Mouse (Mus musculus) adrenal gland, adult 8-10 months (tissue): ENCODE data around the gene Glcci1. TPM values are rescaled to one million over a fixed set of nuclear protein-coding genes. Genes with fewer than 3 reads are reported as not detected.

Experiments used
- DNase-seq: peaks from one replicate; pipeline ENCODE4 v3.0.0; 2022
- total RNA-seq, 4 experiments: library from RNA; stranded (reverse); gene quantifications; 2 replicates each; pipeline ENCODE4 v1.2.4; 2022

Glcci1 gene
- 10 to 100 TPM; 29.1 to 32.4 (median 30.7) TPM for total RNA-seq

DNA sequence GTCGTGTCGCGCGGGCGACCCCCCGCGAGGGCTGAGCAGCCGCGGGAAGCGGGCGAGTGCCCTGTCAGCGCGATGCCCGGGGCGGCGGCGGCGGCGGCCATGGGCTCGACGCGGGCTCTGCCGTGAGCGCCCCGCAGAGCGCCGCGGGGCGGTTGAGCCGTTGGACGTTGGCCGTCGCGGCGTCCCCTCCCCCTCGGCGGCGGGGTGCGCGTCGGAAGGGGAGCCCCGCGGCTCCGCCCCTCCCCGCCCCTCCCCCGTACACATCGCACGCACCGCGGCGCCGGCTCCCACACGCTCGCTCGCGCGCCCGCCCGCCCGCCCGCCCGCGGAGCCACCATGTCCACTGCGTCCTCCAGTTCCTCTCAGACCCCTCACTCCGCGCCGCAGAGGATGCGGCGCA, at the start of gene Glcci1:
Gene Glcci1 (plus strand): TSS at position 50 of the 400 bp plus-strand sequence.
- DNase-seq = no peak

DNA sequence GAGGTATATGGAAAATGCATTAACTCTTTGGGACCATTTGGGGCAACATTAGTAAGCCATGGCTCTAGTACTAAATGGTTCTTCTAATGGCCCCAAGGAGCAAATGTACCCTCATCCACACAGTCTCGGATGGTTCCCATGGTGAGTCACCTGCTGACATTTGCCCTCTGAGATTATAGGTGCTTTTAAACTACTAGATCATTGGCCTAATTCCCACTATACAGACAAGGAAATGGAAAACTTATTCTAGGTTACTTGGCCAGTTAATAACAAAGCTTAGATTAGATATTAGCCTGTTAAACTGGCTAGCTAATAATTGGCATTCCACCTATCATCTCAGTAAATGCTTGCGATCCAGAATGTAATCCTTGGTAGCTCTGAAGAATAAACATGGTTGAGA, 47.0 kb upstream of the Glcci1 start:
- no peak for DNase-seq

DNA sequence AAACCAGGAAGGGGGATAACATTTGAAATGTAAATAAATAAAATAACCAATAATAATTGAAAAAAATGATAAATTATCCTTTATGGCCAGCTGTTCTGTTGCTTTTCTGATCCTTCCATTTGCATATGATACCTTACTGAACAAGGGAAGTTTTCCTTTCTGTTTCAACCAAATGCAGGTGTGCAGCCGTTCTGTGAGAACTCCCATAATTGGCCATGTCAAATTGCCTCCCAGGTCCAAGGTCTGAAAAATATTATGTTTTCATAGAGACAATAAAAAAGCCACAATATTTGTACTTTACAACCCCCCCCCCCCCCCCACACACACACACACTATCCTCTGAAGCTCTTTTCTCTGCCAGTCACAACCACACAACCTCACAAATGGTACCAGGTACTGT, 44.0 kb upstream of the Glcci1 start:
- no peak for DNase-seq

DNA sequence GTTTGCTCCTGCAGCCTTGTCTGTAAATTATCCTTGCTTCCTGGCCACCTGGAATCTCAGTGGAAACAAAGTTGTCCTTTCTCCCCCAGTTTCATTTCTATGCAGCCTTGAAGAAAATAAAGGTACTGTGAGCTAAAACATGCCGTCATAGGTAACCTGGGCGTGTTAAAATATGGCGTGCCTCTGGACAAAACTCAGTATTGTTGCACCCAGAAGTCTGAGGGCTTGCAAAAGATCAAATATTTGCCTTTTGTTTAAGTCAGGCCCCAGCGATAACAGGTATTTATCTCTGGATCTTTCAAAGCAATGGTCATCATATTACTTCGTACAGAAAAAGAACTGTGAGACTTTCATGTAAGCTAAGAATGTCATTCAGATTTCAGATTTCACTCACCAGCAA, 43.4 kb upstream of the Glcci1 start:
- no peak for DNase-seq

DNA sequence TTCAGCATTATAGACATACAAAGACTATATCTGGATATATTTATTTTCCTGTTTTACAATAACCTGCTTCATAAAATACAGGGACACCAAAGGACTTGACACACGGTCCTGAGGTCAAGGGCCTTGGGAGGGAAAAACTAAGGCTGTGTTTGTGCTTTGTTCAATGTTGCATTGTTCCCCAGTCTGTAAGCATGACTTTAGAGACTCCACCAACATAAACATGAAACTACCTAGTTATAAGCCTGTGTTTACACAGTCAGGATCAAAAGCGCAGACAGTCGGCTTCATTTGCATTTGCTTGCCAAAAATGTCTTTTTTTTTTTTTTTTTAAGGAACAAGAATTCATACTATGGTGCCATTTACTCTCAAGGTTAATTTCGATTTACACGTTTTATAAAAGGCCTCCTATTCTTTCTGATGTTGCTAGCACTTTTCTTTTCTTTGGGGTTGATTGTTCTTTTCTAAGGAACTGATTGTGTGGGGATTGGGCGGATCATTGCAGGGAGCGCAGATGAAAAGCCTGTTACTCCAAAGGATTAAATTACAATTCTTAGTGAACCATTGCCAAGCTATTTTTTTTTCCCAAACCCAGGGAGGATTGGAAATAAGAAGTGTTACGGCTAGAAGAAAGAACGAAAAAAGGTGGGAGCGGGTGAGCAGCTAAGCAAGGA, 41.6 kb upstream of the Glcci1 start:
- no peak for DNase-seq

DNA sequence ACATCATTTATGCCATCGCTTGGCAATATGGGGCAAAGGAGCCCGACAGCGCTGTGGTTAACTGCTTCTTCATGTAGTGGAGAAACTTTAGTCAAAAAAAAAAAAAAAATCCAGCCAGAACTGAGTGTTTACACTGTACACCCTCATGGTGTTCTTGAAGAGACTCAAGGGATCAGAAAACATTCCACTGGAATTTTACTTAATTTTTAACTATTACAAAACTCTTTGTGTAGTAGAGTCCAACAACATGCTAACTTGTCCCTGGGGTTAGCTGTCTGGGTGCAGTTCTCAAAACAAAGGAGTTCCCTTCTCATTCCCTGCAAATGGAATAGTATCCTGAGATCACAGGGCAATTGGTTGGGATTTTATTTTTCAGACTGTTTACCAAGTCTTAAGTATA, 39.5 kb upstream of the Glcci1 start:
- DNase-seq = no peak

DNA sequence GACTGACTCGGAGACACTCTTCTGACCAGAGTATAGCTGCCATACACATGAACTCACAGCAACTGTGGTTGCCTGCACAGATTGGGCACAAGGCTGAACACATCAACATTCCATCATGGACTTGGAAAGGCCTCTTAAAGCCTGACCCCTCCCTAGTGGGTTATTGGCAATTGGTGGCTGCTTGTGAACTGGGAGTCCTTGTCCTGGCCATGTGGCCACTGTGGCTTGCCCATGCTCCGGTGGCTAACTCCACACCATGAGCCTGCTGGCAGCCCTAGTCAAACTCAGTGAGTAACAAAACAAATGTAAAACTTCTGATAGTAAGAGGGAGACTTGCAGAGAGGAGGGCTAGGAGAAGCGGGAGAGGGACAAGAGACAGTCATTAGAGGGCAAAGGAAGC, 37.3 kb upstream of the Glcci1 start:
- no peak for DNase-seq

DNA sequence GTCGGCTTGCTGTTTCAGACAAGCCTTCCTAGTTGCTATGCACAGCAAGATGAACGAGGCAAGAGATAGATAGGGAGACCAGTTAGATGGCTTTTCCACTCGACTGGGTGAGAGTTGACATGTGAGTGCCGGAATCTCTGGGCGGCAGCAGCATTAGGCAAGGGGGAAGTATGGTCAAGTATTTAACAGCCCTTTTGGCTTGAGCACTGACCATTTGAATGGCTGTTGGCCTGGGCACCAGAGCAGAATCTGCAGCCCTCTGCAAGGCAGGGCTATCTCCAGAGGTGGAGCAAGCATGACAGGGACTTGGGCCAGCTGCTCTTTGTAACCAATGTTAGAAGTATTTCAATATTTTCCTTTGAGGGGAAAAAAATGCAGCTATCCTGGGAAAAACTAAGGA, 36.5 kb upstream of the Glcci1 start:
- DNase-seq = peak; percentile 2

DNA sequence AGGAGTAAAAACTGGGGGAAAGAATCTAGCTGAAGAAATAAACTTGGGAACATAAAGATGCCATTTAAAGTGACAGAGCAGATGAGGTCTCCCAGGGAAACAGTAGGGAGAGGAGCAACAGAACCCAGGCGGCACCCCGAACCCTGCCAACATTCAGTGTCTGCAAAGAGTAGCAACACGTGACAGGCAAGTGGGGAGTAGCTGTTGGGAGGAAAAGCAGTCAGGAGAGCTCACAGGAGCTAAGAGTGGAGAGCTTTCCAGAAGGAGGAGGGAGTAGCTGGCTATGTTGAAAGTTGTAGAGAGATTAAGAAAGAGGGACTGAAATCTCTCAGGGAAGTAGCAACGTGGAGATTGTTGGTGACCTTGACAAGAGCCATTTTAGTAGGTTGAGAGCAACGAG, 35.9 kb upstream of the Glcci1 start:
- DNase-seq = peak; percentile 4

DNA sequence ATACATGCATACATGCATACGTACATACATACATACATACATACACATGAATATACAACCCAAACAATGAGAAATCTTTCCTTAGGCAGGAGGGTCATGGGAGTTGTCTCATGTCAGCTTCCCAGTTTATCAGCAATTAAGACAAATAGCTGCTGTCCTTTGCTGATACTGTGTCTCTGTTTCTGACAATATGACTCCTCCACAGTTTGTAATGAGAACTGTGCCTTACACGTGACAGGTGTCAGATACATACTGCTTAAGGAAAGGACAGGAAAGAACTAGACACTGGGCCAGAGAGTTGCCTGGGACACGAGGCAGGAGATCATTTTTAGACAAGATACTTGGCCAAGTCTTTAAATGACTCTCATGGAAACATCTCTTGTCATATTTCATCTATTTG, 35.1 kb upstream of the Glcci1 start:
- DNase-seq = no peak

DNA sequence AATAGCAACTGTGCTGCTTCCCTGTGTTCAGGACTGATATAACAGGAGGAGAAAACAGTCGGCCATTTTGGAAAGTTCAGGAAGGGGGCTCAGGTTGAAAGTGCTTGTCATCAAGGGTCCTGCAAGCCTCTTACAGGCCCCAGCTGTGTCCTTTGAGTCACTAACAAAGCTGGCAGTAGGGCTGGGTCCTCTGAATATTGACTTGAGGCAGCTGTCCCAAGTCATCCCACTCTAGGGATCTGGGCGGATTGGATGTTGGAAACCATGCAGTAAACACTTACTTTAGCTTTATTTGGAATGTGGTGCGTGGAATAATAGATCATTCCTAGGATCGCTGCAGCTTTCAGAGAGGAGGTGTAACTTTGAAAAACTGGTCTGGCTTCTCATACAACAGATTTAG, 34.6 kb upstream of the Glcci1 start:
- DNase-seq = no peak

DNA sequence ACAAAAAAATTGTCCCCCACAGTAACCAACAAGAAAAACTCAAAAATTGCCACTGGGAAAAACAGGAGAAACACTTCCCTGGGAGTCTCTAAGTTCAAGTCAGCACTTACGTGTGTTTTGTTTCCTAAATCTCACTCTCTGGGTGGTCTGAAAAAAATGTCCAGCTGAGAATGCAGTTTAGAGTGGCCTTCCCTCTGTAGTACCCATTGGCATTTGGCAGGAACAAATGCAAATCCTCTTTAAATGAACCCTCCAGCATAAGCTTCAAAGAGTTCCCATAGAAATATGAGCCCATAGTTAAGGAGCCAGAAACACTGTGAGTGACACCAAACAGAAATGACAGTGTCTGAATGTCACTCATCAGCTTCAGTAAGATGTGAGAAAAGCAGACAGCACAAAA, 30.2 kb upstream of the Glcci1 start:
- DNase-seq = no peak

DNA sequence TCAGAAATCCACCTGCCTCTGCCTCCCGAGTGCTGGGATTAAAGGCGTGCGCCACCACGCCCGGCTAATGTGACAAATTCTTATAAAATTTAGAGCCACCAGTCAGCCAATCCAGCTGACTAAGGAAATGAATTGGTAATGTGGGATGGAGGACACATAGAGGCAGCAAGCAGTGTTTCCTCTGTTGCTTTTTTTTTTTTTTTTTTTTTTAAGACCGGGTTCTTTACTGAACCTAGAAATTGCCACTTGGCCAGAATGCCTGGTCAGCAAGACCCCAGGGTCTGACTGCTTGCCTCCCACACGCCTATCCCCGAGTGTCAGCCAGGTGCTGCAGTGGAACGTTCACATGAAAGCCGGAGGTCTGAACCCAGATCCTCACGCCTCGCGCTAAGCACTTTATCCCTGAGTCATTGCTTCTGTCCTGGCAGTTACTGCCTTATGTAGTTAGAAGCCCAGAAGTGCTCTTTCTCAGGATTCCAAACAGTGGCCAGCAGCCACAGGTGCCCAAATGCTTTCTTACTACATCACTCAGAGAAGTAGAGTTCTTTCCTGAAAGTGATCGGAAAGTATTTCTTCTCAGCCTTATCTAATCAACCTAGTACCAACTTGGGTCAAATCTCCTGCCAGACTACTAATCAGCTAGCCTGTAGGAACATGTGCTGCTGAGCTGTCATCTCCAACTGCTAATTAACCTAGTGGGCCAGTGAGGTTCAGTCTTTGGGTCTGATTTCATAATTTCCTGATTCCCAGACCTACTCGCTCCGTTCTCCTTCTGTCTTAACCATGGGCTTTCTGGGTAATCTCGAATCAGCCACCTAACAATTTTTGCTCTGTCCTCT, 24.7 kb upstream of the Glcci1 start:
- no peak for DNase-seq

DNA sequence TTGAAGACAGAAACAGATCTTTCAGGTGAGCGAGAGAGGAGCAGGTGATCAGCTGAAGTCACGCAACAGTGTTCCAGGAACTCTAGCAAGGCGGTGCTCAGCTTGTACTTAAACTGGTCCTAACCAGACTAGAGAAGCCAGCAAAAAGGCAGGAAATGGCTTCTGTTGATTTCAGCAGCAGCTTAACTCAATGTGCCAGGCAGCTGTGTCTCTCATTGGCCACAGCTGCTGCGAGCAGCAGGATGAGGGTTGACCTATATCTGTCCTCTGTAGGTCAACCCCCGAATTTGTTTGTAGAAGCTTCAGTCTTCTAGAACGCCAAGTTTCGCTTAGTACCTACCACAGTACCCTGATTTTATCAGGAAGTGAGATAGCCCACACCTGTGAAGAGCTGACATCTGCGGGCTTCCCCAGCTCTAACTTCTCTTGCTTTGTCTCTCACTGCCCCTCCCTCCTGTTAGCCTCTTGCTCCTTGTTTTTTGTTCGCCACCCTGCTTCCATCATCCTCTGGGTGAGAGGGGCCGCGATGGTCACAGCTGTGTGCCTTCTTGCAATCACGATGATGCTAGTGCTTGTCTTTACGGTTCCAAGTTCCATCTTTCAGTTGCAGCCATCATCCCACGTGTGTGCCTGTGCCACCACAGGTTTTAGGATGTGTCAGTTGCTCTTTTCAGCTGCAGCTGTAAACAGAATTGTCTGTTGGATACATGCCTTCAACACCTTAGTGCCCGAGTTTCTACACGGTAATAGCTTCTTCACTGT, 23.8 kb upstream of the Glcci1 start:
- no peak for DNase-seq

DNA sequence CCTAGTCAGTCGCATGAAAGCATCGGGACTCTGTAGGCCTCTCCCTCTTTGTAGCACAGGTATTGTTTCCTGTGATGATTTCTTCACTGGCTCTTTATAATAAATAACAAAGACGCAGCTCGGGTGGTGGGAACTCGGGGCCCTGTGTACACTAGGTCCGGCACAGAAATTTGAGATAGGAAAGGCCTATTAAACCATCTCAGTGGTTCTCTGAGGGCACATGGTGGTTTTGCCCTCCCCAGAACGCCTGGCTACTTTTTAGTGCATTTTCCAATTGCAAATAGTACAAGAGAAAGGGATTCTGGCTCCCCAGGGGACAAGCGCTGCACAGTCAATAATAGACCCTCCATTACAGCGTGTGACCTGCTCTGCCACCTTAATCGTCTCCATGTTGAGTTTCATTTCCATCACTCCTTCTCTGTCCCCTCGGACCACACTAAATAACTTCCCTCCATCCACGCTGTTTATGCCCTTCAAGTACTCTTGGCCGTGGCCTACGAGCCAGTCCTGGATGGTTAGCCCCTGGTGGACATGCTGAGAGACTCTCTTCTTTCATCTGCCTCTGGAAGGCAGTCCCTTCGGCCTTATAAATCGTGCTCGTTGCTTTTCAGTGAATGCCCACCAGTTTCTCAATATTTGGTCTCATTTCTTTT, 22.9 kb upstream of the Glcci1 start:
- DNase-seq = no peak

DNA sequence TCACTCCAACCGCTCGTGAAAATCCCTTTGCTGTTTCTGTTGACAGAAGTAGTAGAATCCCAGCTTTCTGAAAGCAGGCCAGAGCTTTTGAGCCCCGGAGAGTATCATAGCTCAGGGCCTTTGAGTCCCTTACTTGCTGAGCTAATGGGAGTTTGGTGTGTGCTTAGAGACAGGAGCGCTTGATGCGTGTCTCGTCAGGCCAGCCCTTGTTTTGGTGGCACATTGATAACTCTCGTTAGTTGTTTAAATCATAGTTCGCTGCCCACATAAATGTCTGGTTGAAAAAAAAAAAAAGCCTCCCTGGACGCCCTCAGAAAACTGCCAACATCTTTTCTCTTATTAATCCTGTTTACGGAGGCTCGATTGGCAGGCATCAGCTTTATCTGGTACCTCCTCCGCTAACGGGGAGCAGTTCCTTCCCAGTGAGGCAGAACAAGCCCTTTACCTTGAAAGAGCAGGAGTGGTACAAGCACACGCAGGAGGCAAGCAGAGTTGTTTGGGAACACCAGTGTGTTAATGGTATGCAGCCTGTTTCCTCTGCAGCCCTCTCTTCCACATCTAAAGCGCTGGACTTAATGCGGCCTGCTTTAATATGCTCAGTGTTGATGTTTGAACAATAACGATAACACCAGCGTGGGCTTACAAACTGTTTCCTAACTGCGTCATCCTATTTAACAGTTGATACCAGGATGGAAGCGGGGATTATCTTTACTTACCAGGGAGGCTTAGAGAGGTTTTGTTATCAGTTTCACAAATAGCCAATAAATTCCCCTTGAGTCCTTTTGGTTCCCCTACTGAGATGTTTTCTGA, 22.2 kb upstream of the Glcci1 start:
- DNase-seq = no peak

DNA sequence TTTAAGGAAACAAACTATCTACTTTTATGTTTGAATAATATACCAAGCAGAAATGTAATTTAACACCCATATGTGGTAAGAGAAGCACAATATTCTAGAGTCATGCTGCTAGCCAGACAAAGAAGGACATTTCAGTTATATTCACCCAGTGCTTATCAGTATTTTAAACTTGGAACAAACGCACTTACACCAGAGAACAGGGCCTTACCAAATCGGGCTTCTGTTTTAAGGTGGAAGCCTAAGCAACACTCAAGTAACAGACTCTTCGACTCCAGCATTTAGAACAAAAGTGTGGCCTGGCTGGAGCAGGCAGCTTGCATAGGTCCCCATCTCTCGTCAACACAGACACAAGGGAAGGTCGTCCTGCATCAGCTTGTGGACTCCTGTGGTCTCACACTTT, 21.2 kb upstream of the Glcci1 start:
- no peak for DNase-seq

DNA sequence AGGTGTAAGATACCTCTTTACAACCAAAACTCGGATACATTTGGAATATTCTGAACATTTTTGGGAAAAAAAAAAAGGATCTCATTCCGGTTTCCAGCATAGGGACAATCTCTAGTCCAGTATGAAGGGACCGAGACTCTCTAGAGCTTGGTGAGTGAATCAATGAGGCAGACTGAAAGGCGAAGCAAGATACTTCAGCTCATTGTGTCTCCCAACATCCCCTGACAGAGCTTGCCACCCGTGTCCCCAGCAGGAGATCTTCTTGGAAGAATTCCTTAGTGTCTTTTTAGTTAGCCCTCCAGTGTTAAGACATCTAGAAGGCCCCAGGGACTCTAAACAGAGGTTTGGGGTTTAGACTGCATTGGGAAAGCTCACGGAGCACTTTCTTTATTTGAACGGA, 20.1 kb upstream of the Glcci1 start:
- DNase-seq = no peak

DNA sequence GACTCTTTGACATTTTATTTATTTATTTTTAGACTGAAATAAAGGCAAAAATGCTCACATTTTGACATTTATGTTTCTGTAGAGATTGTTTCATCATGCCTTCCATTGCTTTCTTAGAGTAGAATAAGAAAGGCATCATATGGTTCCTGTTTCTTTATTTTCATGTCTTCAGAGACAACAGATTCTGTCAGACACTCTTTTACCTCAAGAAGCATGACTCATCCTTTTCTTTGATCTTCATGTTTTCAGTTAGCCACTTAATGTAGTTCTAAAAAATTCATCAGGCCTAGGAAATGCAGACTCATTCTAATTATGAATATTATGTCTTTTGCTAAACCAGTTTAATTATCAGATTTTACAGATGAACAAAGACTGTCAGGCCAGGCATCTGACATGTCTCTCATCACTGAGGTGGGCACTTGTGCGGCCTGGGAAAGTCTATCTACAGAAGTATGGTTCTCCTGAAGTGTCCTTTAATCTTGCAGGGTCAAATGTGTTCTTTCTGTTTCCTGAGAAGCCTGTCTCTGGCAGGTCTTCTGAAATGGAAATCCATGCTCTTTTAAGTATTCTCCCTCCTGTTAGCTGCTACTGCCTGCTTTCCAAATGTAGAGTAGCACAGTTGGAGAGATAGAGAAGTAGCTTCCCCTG, 19.3 kb upstream of the Glcci1 start:
- no peak for DNase-seq

DNA sequence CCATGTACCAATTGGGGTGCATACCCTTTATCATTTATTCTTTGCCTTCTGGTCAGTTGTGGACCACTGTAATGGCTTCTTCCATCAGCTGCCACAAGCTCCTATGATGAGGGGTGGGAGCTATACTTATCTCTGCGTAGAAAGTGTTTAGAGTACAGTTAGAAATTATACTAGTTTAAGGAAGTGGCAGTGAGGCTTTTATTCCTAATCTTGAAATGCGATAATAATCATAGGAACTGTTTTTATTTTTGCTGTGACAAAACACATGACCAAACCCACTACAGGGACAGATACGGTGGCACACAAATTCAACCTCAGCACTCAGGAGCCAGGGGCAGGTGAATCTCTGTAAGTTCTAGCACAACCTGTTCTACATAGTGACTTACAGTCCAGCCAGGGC, 17.2 kb upstream of the Glcci1 start:
- DNase-seq = no peak

DNA sequence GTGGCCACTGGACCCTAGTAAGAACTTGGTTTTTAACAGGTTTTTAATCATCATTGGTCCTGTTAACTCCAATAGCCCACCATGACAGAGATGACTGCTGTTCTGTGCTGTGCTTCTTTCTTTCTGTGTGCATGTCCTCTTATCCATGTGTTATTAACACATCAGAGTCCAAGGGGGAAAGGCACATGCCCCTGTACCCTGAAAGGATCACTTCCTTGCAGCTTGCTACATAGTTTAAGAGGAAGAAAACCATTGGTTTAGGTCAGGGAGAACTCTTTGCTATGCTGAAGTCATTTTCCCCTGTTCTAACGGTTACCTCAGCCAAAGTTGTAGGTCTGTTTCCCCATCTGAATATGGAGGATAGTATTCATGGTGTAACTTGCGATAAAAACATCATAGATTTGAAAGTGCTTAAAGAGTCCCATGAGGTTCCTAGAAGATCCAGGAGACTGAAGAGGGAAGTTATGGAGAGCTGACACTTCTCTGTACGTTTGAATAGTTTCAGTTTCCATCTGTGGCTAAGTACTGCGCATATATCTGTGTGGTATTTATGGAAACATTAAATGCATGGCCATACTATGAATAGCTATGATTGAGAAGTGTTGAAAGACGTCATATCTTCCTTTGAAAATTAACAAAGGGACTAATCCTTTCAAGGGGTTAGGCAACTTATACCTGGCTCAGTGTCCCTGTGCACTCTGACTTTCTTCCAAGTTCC, 14.1 kb upstream of the Glcci1 start:
- no peak for DNase-seq
